Mouse (Mus musculus) MEL (cell line): ENCODE data around the gene Isoc2a.

Experiments
- CTCF ChIP-seq, 3 experiments: IDR thresholded peaks in 2 of 3; conservative IDR thresholded peaks in 1 of 3; 2 replicates each; pipeline ENCODE4 v1.5.1; 2011 to 2012; ENCODE audit warnings: low read length in 3 of 3, low read depth in 2 of 3, mild to moderate bottlenecking in 2 of 3, improper control_type of control experiment in 1 of 3, inconsistent platforms in 1 of 3, mixed read lengths in 1 of 3, moderate library complexity in 1 of 3; ENCODE audit not compliant: control insufficient read depth in 1 of 3, insufficient read depth in 1 of 3, poor library complexity in 1 of 3, severe bottlenecking in 1 of 3
- E2F4 ChIP-seq: IDR thresholded peaks from 2 replicates; pipeline ENCODE4 v1.6.1; 2011; ENCODE audit warnings: low read depth, low read length, improper control_type of control experiment, borderline replicate concordance
- EP300 ChIP-seq, 2 experiments: IDR thresholded peaks; 2 replicates each; pipeline ENCODE4 v1.6.1; 2011; ENCODE audit warnings: improper control_type of control experiment in 2 of 2, low read length in 2 of 2, low read depth in 1 of 2, mild to moderate bottlenecking in 1 of 2
- GATA1 ChIP-seq: IDR thresholded peaks from 2 replicates; pipeline ENCODE4 v1.6.1; 2011; ENCODE audit warnings: low read depth, low read length, improper control_type of control experiment
- HCFC1 ChIP-seq: IDR thresholded peaks from 2 replicates; pipeline ENCODE4 v1.6.1; 2012; ENCODE audit warnings: low read depth, mild to moderate bottlenecking, inconsistent platforms, low read length, improper control_type of control experiment, moderate library complexity
- MAZ ChIP-seq: IDR thresholded peaks from 2 replicates; pipeline ENCODE4 v1.6.1; 2012; ENCODE audit warnings: low read depth, mild to moderate bottlenecking, inconsistent platforms, low read length, improper control_type of control experiment
- POLR2A ChIP-seq, 2 experiments: IDR thresholded peaks; 2 replicates each; pipeline ENCODE4 v1.6.1; 2011 to 2012; ENCODE audit warnings: low read length in 2 of 2, mild to moderate bottlenecking in 2 of 2, control low read depth in 1 of 2, improper control_type of control experiment in 1 of 2, low read depth in 1 of 2, moderate library complexity in 1 of 2; ENCODE audit not compliant: control insufficient read depth in 1 of 2, insufficient read depth in 1 of 2, poor library complexity in 1 of 2
- POLR2AphosphoS2 ChIP-seq: IDR thresholded peaks from 2 replicates; pipeline ENCODE4 v1.6.1; 2011; ENCODE audit warnings: low read length, improper control_type of control experiment
- RCOR1 ChIP-seq: IDR thresholded peaks from 2 replicates; pipeline ENCODE4 v1.6.1; 2012; ENCODE audit warnings: low read depth, mild to moderate bottlenecking, inconsistent platforms, low read length, improper control_type of control experiment
- SMC3 ChIP-seq: IDR thresholded peaks from 2 replicates; pipeline ENCODE4 v1.6.1; 2011; ENCODE audit warnings: low read depth, low read length, improper control_type of control experiment
- TAL1 ChIP-seq: IDR thresholded peaks from 2 replicates; pipeline ENCODE4 v1.6.1; 2012; ENCODE audit warnings: mild to moderate bottlenecking, inconsistent platforms, low read length, moderate library complexity, mixed read lengths
- ZMIZ1 ChIP-seq: IDR thresholded peaks from 2 replicates; pipeline ENCODE4 v1.6.1; 2012; ENCODE audit warnings: low read depth, mild to moderate bottlenecking, inconsistent platforms, low read length, improper control_type of control experiment, moderate library complexity

DNA sequence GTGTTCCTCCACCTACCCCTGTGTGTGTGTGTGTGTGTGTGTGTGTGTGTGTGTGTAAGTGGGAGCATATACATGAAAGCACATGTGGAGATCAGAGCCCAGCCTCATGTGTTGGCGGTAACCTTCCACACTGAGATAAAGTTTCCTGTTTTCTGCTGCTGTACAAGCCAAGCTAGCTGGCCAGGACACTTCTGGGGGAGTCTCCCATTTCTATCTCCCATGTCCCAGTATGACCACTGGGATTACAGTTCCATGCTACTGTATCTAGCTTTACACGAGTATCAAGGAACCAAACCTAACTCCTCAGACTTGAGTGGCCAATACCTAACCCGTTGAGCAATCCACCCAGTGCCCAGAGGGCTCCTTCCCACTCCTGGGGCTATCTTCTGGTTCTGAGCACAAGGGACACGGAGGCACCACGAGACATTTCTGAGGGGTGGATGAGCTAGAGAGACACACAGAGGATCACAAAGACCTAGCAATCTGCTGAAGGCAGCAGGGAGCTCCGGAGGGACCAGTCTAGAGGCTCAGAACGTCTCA is 13.3 kb upstream of the Isoc2a start:
- TF ChIP-seq TAL1 (no peak), RCOR1 (no peak), SMC3 (no peak), CTCF (IDR thresholded peaks at IDR 0.05 in 2 of 3, conservative IDR thresholded peaks at IDR 0.05 in 1 of 3; ENCODE audit: control insufficient read depth in 1 of 3, insufficient read depth in 1 of 3, low read depth in 2 of 3, low read length in 3 of 3, poor library complexity in 1 of 3, severe bottlenecking in 1 of 3) (no peak), POLR2AphosphoS2 (no peak), MAZ (no peak), ZMIZ1 (no peak), E2F4 (no peak), POLR2A (IDR thresholded peaks at IDR 0.05; ENCODE audit: control insufficient read depth in 1 of 2, insufficient read depth in 1 of 2, low read depth in 1 of 2, low read length in 2 of 2, poor library complexity in 1 of 2) (no peak), EP300 (IDR thresholded peaks at IDR 0.05; ENCODE audit: low read depth in 1 of 2, low read length in 2 of 2) (no peak), GATA1 (no peak), HCFC1 (no peak)
